Mouse (Mus musculus): ENCODE measurements at regions not wholly inside any gene's neighbourhood (a gene's known extent, or its start where the extent isn't known, plus 50 kb on each side); places are given as distances from the start of the nearest gene placed in this dataset.
"Not testable (repeated sequence)": the region's sequence is repeated elsewhere in the genome, so short reads cannot be mapped to it uniquely, and the experiment has no call there.

DNA sequence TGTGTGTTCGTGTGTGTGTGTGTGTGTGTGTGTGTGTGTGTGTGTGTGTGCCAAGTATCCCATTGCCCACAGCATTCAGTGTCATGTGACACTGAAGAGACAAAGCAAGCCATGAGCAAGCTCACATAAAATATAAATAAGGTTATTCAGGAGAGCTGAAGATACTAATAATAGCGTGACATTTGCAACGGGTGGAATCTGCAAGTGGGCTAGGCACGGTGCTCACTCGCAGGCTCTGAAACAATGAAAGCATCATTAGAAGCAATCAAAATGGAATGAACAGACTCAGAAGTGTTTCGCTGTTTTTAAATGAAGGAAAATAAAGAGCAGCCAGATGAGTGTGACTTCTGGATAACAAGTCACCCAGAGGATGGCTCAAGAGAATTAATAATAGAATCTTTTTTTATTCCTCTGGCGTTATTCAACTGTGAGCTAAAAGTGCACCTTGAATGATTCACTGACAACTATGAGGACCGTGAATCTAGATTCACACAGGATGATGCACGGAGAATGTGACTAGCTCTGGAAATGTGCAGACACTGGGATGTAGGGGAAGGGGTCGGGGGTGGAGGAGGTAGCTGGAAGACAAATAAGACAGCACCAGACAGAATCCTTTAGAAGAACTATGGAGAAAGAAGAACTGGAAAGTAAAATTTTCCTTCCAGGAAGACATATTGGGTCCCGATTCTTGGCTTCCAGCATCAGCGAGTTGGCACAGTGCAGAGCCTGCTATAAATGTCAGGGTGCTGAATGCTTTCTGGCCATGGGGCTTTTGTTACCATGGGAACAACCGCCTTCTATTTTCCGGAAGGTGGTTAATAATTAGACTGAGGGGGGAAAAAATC lies 55.3 kb downstream of the Actbl2 start:
- no peak for DNase-seq (ENCODE audit: extremely low read depth, low read depth)

DNA sequence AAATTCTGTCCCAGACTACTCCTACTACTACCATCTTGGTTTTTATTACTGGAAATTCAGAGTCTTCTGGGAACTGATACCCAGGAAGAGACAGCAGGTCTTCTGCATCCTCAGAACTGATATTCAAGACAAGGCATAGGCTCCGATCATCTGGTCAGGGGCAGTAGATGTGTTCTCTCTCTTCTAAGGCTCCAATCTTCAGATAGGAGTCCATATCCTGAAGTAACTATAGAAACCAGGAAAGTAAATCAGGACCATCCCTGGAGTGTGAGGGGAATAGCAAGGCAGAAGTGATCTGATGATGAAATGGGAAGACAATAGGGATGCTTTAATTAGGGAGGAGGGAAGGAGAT lies 55.9 kb downstream of the Actbl2 start:
- no peak for DNase-seq (ENCODE audit: extremely low read depth, low read depth)

DNA sequence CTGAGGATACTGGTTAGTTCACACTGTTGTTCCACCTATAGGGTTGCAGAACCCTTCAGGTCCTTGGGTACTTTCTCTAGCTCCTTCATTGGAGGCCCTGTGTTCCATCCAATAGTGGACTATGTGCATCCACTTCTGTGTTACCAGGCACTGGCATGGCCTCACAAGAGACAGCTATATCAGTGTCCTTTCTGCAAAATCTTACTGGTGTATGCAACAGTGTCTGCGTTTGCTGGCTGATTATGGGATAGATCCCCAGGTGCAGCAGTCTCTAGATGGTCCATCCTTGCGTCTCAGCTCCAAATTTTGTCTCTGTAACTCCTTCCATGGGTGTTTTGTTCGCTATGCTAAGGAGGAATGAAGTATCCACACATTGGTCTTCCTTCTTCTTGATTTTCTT lies 58.7 kb downstream of the Actbl2 start:
- DNase-seq (ENCODE audit: extremely low read depth, low read depth): not testable (repeated sequence)

DNA sequence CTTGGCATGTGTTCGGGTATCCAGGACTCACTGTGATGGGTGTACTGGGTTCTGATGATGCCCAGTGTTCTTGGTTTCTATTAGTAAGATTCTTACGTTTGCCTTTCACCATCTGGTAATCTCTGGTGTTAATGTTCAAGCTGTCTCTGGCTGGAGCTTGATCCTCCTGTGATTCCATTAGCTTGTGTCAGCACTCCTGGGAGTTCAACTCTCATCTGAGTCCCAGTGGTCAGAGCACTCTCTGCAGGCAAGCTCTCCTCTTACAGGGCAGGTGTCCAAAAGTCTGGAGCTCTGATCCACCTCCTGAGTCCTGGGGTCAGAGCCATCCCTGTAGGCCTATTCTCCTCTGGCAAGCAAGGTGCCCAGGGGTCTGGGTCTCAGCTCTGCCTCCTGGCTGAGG lies 63.1 kb downstream of the Actbl2 start:
- DNase-seq (ENCODE audit: extremely low read depth, low read depth): not testable (repeated sequence)

DNA sequence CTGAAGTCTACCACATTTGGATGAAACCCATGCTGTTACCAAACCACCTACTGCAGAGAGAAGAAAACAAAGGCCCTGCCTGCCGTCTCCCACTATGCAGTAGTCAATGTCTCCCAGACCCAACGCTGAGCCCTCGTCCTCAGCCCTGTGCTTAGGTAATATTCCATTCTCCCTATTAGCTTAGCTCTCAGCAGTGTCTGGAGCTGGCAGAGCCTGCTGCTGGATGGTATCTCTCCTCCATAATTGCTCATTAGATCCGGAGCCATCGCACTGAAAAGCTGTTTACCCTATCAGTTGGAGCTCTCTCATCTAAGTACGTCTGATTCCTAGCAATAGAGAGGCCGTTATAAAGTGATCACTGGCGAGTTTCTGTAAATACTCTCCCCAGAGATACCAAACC lies 68.4 kb downstream of the Actbl2 start:
- DNase-seq (ENCODE audit: extremely low read depth, low read depth): no peak

DNA sequence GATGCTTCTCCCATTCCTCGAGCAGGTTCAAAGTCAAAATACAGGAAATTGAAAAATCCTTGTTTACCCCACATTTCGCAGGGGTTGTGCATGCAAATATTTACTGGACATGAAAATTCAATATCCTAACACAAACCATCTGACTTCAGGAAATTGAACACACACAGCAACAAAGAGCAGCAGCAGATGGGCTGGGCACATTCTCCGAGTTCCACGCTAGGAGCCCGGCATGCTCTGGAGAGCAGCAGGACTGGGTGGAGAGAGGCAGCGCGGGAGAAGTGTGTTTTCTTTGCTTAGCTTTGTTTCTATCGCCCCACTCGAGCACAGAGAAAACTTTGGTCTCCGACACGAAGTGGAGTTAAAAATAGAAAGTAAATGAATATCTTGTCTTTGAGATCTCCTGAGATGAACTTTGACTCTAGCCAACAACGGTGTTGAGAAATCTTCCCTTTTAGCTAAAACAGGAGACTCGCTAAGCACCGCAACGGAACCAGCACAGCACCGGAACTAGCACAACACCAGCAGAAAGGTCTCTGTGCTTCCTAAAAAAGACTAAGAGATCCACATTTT lies 71.4 kb downstream of the Actbl2 start:
- no peak for DNase-seq (ENCODE audit: extremely low read depth, low read depth)

DNA sequence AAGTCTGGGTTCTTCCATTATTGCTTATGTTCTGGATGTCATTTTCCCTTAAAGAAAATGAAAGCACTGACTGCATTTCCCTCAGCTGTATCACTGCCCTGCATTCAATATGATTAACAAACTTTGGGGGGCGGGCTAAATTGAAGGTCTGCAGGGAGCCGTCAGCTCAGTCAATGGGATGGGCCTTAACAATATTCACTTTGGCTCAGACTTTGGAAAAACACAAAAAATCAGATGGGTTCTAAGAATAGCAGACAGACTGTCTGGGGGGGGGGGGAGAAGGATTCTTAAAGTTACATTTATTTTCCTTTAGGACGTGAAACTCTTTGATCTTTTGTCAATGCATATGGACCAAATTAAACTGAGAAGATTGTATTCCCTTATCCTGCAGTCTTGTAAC lies 78.2 kb downstream of the Actbl2 start:
- no peak for DNase-seq (ENCODE audit: extremely low read depth, low read depth)

DNA sequence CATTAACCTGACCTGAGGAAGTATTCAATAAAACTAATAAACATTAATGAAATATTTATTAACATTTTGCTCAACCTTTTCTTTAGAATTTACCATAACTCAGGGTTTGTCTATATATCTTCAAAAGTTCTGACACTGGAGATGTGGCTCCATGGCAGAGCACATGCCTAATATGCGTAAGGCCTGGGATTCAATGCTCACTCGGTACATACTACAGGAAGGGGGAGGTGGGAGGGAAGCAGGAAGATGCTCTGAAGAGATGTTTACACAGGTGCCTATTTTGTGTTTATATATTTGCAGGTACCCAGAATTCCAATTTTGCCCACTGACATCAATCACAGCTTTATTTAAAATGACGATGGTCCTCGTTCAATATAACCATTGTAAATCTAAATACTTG lies 79.0 kb downstream of the Actbl2 start:
- no peak for DNase-seq (ENCODE audit: extremely low read depth, low read depth)

DNA sequence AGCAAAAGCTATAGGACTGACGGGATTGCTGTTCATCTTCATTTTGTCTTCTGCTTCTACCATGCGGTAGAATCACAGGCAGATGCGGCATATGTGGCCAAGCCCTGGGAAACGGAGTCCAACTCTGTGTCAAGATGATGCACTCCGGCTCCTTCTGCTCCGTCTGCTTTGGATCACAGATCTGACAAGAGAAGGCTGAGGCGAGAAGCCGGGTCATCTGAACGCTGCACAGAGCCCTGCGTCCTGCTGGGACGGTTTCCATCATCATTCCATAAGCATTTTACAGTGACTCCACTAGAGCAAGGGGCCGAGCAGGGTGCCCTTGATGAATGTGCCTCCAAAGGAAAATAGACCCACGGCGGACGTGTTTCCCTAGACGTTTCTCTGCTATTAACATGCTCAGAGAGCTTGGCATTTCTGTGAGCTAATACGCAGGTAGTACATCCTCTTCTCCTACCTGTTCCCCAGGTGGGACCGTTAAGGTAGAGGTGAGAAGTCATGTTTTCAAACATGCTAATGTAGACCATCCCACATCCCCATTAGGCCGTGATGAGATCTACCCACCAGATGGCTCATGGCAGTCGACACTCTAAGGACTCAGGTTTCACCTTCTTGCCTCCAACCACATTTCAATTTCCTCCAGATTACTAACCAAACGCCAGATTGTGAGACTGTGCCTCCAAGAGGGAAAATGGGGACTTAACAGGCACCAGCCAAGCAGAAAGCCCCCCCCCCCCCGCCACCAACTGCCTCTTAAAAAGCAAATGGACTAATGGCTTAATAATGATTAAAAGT lies 79.6 kb downstream of the Actbl2 start:
- no peak for DNase-seq (ENCODE audit: extremely low read depth, low read depth)

DNA sequence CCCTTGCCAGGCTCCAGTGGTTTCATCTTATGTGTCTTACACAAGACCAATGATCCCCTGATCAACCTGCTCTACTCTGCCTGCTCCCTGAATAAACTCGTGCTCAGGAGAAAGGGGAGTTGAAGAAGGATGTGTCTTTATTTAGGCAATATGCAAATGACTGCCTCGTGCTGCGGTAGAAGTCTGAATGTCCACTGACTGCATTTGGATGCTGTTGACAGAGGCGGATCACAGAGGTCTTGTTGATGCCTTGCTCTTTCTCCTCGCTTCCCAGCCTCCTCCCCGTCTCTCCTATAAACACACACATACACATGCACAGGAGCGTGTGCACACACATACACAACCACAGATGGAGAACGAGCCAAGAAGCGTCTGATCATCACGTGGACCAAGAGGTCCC lies 90.2 kb downstream of the Actbl2 start:
- DNase-seq (ENCODE audit: extremely low read depth, low read depth): no peak

DNA sequence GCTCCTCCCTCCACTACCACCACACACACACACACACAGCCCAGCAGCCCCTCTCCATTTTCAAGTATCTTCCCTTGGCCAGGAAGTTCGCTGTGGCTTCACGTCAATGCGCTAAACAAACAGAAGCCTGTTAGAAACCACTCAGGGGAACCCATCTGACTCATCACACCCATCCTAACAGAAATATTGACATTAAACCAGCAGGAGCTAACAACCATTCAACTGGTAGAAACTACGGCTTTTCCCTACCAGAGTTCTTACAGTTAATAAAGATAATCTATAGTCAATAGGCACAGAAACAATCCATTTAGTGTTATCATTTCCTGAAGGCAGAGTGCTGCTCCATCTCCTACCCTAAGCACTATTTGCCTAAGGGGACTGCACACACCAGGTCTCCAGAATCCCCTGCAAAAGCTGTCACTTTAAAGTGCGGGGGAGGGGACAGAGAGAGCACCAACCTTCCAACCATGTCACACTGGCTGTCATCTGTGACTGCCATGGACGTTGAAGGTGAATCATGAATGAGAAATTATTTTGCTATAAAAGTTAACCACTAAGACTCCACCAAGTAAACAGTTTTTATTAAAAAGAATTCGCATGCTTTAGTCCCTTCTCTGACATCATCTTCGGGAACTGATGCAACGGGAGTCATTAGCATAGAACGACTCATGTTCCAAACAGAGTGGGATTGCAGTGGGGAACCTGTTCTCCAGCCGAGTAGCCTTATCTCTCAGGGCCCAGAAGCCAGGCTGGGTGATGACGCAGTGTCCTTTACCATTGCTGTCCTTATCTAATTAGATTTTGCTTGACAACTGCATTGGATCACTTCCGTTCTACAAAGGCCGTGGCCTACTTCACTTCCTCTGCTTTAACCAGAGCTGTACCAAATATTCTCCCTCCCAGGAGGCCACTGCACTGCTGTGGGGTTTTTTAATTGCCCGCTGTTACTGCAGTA lies 91.0 kb downstream of the Actbl2 start:
- peak; percentile 84 for DNase-seq (ENCODE audit: extremely low read depth, low read depth)

DNA sequence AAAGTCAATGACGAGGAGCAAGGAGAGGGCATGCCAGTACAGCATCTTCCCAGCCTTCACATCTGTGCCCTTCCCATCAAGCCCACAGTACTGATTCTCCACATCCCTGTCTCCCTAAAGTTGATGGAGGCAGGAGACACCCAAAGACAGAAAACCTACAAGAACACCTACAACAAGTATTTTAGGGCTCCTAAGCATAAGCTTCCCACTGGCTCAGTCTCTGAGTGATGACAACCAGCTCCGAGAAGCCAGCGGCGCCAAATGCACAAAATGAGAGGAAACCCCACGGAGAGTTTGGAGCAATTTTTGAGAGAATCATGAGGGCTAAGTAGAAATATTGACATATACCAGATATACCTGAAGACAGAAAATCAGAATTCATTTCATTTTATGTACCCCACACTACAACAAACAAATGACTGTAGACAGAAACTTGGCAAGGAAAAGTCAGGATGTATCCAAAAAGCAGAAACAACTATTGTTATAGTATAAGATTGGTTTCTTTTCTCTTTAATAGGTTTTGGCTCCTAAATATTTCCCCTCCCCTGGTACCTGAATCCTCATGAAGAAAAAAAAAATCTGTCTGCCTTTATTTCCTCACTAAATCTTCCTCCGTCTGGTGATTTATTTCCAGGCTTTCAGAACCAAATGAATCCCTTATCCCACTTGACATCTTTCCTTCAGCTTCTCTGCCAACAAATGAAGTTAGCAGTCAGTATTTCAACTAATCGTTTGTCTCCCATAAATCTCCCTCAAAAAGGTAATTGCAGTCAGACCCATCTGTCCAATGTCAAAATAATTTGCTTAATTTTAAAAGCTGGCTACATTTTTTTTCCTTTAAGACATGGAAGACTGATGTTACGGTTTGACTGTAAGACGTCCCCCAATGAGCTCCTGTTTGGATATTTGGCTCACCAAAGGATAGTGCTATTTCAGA lies 102.0 kb downstream of the Actbl2 start:
- DNase-seq (ENCODE audit: extremely low read depth, low read depth): no peak

DNA sequence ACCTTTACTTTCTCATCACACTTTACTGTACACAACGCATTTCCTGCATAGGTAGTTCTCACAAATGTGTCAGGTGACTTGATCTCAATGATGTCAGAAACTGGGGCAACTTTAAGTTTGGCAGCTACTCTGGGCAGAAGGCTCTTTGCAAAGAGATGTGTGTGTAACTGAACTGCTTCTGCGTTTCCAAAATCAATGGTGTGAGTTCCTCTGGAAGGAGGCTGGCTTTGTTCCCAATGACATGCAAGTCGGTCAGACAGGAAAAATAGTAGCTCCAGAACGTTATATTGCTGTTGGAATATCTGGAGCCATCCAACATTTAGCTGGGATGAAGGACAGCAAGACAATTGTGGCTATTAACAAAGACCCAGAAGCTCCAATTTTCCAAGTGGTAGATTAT lies 106.6 kb downstream of the Actbl2 start:
- DNase-seq (ENCODE audit: extremely low read depth, low read depth): no peak

DNA sequence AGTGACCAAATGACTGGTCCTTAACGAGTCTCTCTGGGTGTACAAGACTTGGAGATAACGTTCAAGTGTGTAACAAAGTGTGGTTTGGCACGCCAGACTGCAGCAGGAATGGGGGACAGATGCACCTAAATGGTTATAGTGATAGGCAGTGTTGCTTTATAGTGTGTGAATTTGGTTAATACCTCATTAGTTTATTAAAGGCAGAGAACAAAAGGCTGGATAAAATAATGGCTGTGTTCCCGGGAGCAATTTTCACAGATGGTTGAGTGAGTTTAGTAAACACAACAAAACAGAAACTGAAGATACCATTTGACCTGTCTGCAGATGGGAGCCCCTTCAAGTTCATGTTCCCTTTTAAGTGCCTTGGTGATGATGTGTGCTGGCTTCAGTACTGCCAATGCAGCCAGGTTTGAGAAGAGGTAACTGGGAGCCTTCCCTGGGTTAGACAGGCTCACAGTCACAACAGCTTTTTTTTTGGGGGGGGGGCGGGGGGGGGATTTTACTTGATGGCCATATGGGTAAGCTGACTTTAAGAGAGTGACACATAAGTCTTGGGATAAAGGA lies 108.4 kb downstream of the Actbl2 start:
- DNase-seq (ENCODE audit: extremely low read depth, low read depth): no peak

DNA sequence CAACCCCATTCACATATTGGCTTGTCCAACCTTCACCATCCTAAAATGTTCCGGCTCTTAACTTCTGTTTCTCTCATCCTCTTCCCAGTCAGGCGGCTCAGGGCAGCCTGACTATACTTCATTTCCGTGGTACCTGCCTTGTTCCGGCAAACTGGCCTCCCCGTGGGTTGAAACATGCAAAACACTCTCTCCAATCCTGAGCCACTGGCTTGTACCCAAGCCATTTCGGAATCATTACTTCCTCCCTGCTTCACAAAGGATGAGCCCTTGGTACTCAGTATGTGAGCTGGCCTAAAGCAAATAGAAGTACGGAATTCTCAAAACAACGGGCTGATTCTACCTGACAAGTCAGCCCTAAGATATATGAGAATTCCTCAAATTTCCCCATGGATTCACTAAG lies 112.1 kb downstream of the Actbl2 start:
- no peak for DNase-seq (ENCODE audit: extremely low read depth, low read depth)

DNA sequence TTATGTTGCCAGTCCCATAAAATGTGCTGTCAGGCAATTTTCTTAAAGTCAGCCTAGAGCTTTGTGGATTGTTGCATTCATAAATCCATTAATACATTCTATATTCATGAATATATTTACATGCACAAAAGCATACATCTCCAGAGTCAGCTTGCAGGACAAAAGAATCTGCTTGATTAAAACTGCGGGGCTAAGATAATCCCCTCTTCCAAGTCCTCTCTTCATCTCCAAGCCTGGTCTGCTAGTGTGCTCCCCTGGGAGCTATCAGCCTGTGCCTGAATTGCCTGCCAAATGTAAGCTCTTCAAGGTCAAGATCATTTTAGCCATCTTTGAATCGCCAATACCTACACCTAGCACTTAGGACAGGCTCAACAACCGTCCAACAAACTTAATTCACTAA lies 112.8 kb downstream of the Actbl2 start:
- no peak for DNase-seq (ENCODE audit: extremely low read depth, low read depth)

DNA sequence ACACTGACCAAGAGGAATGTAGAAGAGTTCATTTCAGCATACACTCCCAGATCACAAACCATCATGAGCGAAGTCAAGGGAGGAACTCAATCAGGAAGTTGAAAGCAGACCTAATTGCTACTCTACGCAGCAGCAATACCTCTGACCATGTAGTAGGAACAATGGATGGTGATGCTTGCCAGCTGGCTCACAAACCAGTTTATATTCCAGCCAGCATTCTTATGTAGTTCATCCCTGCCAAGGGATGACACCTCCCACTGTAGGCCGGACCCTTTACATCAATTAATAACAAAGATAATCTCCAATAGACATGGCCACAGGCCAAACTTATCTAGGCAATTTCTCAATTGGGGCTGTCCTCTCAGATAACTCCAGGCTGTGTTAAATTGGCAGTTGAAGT lies 115.1 kb downstream of the Actbl2 start:
- no peak for DNase-seq (ENCODE audit: extremely low read depth, low read depth)

DNA sequence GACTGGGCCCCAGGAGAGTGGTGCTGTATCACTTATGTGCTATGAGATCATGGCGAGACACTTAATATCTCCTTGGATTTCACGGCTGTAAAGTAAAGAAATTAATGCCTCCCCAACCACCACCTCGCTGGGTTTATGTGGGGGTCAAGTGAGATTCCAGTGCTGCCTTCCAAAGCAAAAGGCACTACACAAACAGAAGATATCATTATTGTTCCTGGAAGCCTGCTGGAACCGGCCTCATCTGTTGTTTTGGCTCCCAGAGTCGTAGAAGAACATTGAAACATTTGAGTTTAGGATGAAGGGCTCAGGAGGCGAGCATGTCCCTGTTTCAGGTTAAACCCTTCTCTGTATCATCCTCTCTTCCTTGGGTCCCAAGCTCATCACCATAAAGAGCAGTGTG lies 116.6 kb downstream of the Gpbp1 start:
- DNase-seq (ENCODE audit: extremely low read depth, low read depth): no peak

DNA sequence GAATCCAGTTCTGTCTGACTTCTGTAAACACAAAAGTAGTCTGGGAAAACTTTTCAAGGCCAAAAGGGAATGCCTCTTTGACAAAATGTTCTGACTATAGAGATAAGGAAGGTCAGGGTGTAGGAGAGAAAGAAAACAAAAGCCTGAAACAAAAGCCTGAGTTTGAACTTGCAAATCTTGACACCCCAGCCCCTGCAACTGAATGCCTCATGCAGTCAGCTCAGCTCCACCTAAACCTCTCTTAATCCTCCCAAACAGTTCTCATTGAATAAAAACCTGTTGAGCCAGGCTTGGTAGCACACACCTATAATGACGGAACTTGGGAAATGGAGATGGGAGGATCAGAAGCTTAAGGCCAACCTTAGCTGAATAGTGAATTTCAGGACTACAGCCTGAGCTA lies 116.1 kb downstream of the Gpbp1 start:
- no peak for DNase-seq (ENCODE audit: extremely low read depth, low read depth)
